Mouse (Mus musculus) limb, embryonic 14.5 days (tissue): Measurements from ENCODE around the gene Clip2. TPM values are rescaled to one million over a fixed set of nuclear protein-coding genes. Genes with fewer than 3 reads are reported as not detected.

Source experiments
- ATAC-seq: fragments of 200-750 bp; cut with Nextera tagmentation; 2 replicates; pipeline ENCODE4 v1.8.0; 2017; ENCODE audit warnings: low read depth, moderate number of reproducible peaks, moderate TSS enrichment; ENCODE audit not compliant: low FRiP score
- DNase-seq: peaks from one replicate; pipeline ENCODE4 v3.0.0-alpha.2; 2015; ENCODE audit warnings: low spot score
- H3K27ac ChIP-seq: fragments of 300-500 bp; sonication (generic); replicated peaks from 2 replicates; pipeline ENCODE4 v1.5.1; 2014; ENCODE audit warnings: low read depth, mild to moderate bottlenecking, low read length, moderate library complexity, mixed read lengths
- H3K27me3 ChIP-seq: fragments of 300-500 bp; sonication (generic); 2 replicates; pipeline ENCODE4 v1.6.1; 2014; ENCODE audit warnings: low read length, mixed read lengths; ENCODE audit not compliant: control insufficient read depth, insufficient read depth
- H3K36me3 ChIP-seq: fragments of 300-500 bp; sonication (generic); 2 replicates; pipeline ENCODE4 v1.6.1; 2014; ENCODE audit warnings: mild to moderate bottlenecking, low read length, moderate library complexity, mixed read lengths; ENCODE audit not compliant: control insufficient read depth, insufficient read depth
- H3K4me1 ChIP-seq: fragments of 300-500 bp; sonication (generic); 2 replicates; pipeline ENCODE4 v1.6.1; 2014; ENCODE audit warnings: antibody characterized with exemption, low read length, mixed read lengths; ENCODE audit not compliant: control insufficient read depth, insufficient read depth
- H3K4me2 ChIP-seq: fragments of 300-500 bp; sonication (generic); replicated peaks from 2 replicates; pipeline ENCODE4 v1.6.1; 2014; ENCODE audit warnings: low read depth, mild to moderate bottlenecking, low read length, moderate library complexity; ENCODE audit not compliant: severe bottlenecking
- H3K4me3 ChIP-seq: fragments of 300-500 bp; sonication (generic); replicated peaks from 2 replicates; pipeline ENCODE4 v1.5.1; 2014; ENCODE audit warnings: low read length
- H3K9ac ChIP-seq: fragments of 300-500 bp; sonication (generic); 2 replicates; pipeline ENCODE4 v1.6.1; 2014; ENCODE audit warnings: mild to moderate bottlenecking, low read depth, low read length, moderate library complexity; ENCODE audit not compliant: severe bottlenecking
- H3K9me3 ChIP-seq: fragments of 300-500 bp; sonication (generic); 2 replicates; pipeline ENCODE4 v1.6.1; 2016; ENCODE audit warnings: low read length; ENCODE audit not compliant: control insufficient read depth
- POLR2A ChIP-seq: fragments of 200-500 bp; IDR thresholded peaks from 2 replicates; pipeline ENCODE4 v1.8.0; 2012; ENCODE audit warnings: inconsistent platforms, mild to moderate bottlenecking, moderate library complexity, borderline replicate concordance; ENCODE audit not compliant: insufficient read depth, insufficient read length; ENCODE audit errors: extremely low read depth
- WGBS: fragments of 180-500 bp; shearing (Covaris S2); extraction: QIAGEN DNeasy Blood & Tissue Kit; methylation state at CpG from one replicate; pipeline ENCODE4 v1.1.7; 2014; 5-methylcytosine and 5-hydroxymethylcytosine counted together
- polyA plus RNA-seq, 2 experiments: library from polyadenylated mRNA; depleted of rRNA in 1 of 2; stranded (reverse) in 1 of 2; unstranded in 1 of 2; fragments of >200 nt; fragmentation: Nextera tagmentation in 1 of 2; extraction: Ambion mirVana in 1 of 2; gene quantifications; 2 replicates each; pipeline versions ENCODE4 v1.2.1 to v1.2.3; 2012 to 2014

Clip2 gene
- 25.5 and 30.0 TPM in 2 replicates for polyA plus RNA-seq (2012; rRNA removed)
- 4.7 and 4.9 TPM in 2 replicates for polyA plus RNA-seq (2014; fragmentation: Nextera tagmentation; extraction: Ambion mirVana)

GRCm38 (mm10) chr5:134552110-134552972 lies at the start of gene Clip2:
Gene Clip2, minus strand, starts transcription at chr5:134552434.
- Histone ChIP-seq H3K9ac (peak within 1 kb of the TSS; percentile 91), H3K4me3 (peak within 1 kb of the TSS; percentile 88), H3K27ac (peak within 1 kb of the TSS; percentile 92), H3K4me1 (peaks cover 23% of the 10 kb centered on the region), H3K9me3 (no peaks in the 10 kb centered on the region), H3K27me3 (no peaks in the 10 kb centered on the region), H3K36me3 (no peaks in the 10 kb centered on the region), H3K4me2 (peak within 1 kb of the TSS; percentile 88)
- peak; percentile 54; the same call in 1 of the 2 replicates for TF ChIP-seq POLR2A
- DNase-seq, result peak; percentile 98
- 1% methylated on average over 42 of the region's 61 CpGs for WGBS
- peak; percentile 95 for ATAC-seq

GRCm38 (mm10) chr5:134597711-134598110 lies 45.5 kb upstream of the Clip2 start:
- Histone ChIP-seq H3K27ac (no peak overlapping the region), H3K36me3 (peaks cover 67% of the 10 kb centered on the region), H3K4me1 (no peaks in the 10 kb centered on the region), H3K9me3 (no peaks in the 10 kb centered on the region), H3K9ac (no peak overlapping the region), H3K4me3 (no peak overlapping the region), H3K4me2 (no peak overlapping the region), H3K27me3 (no peaks in the 10 kb centered on the region)
- 88% methylated on average over 10 of the region's 10 CpGs for WGBS
- no peak for TF ChIP-seq POLR2A
- ATAC-seq, result no peak
- DNase-seq, result no peak

- H3K4me2 ChIP-seq, result no peak overlapping the region
- no peaks in the 10 kb centered on the region for H3K27me3 ChIP-seq
- no peak overlapping the region for H3K9ac ChIP-seq
- no peaks in the 10 kb centered on the region for H3K4me1 ChIP-seq
- H3K9me3 ChIP-seq, result no peaks in the 10 kb centered on the region
- H3K4me3 ChIP-seq, result no peak overlapping the region
- WGBS, result 84% methylated on average over 9 of the region's 9 CpGs
- no peak for DNase-seq
- ATAC-seq, result no peak
- TF ChIP-seq POLR2A, result no peak
- H3K27ac ChIP-seq, result no peak overlapping the region
- H3K36me3 ChIP-seq, result peaks cover 88% of the 10 kb centered on the region
These were observed 40.9 kb upstream of the Clip2 start for GRCm38 (mm10) chr5:134593093-134593492.

- no peaks in the 10 kb centered on the region for H3K27me3 ChIP-seq
- TF ChIP-seq POLR2A, result no peak
- no peaks in the 10 kb centered on the region for H3K4me1 ChIP-seq
- no peak overlapping the region for H3K4me3 ChIP-seq
- H3K27ac ChIP-seq, result no peak overlapping the region
- ATAC-seq, result no peak
- H3K4me2 ChIP-seq, result no peak overlapping the region
- DNase-seq, result no peak
- peaks cover 78% of the 10 kb centered on the region for H3K36me3 ChIP-seq
- 89% methylated on average over 11 of the region's 11 CpGs for WGBS
- H3K9me3 ChIP-seq, result no peaks in the 10 kb centered on the region
- H3K9ac ChIP-seq, result no peak overlapping the region
These were observed 39.9 kb upstream of the Clip2 start for GRCm38 (mm10) chr5:134592026-134592581.

GRCm38 (mm10) chr5:134589900-134590299 lies 37.7 kb upstream of the Clip2 start:
- ATAC-seq (no peak), DNase-seq (no peak)
- no peak overlapping the region for H3K27ac ChIP-seq
- no peaks in the 10 kb centered on the region for H3K4me1 ChIP-seq
- H3K4me3 ChIP-seq, result no peak overlapping the region
- no peak overlapping the region for H3K9ac ChIP-seq
- H3K27me3 ChIP-seq, result no peaks in the 10 kb centered on the region
- no peak for TF ChIP-seq POLR2A
- WGBS, result 84% methylated on average over 3 of the region's 3 CpGs
- no peaks in the 10 kb centered on the region for H3K9me3 ChIP-seq
- no peak overlapping the region for H3K4me2 ChIP-seq
- H3K36me3 ChIP-seq, result peaks cover 67% of the 10 kb centered on the region
